Mouse (Mus musculus) hindbrain, postnatal 0 days (tissue): Measurements from ENCODE around the gene Auts2. TPM values are rescaled to one million over a fixed set of nuclear protein-coding genes. Genes with fewer than 3 reads are reported as not detected.

Source experiments
- ATAC-seq: fragments of 200-750 bp; cut with Nextera tagmentation; 2 replicates; pipeline ENCODE4 v1.8.0; 2017; ENCODE audit warnings: mild to moderate bottlenecking, moderate TSS enrichment, moderate library complexity
- DNase-seq: peaks from one replicate; pipeline ENCODE4 v3.0.0-alpha.2; 2015; ENCODE audit warnings: low spot score
- H3K27ac ChIP-seq: fragments of 300-500 bp; sonication (generic); 2 replicates; pipeline ENCODE4 v1.5.1; 2014; ENCODE audit warnings: mild to moderate bottlenecking
- H3K27me3 ChIP-seq: fragments of 300-500 bp; sonication (generic); 2 replicates; pipeline ENCODE4 v1.6.1; 2014; ENCODE audit warnings: low read length, mixed read lengths; ENCODE audit not compliant: insufficient read depth
- H3K36me3 ChIP-seq: fragments of 300-500 bp; sonication (generic); 2 replicates; pipeline ENCODE4 v1.6.1; 2014; ENCODE audit warnings: low read length, mixed read lengths; ENCODE audit not compliant: insufficient read depth
- H3K4me1 ChIP-seq: fragments of 300-500 bp; sonication (generic); 2 replicates; pipeline ENCODE4 v1.6.1; 2014; ENCODE audit warnings: antibody characterized with exemption, low read length, mixed read lengths; ENCODE audit not compliant: insufficient read depth
- H3K4me2 ChIP-seq: fragments of 300-500 bp; sonication (generic); 2 replicates; pipeline ENCODE4 v1.6.1; 2014; ENCODE audit warnings: low read depth, mild to moderate bottlenecking, low read length, moderate library complexity, mixed read lengths
- H3K4me3 ChIP-seq: fragments of 300-500 bp; sonication (generic); 2 replicates; pipeline ENCODE4 v1.5.1; 2014; ENCODE audit warnings: low read length
- H3K9ac ChIP-seq: fragments of 300-500 bp; sonication (generic); replicated peaks from 2 replicates; pipeline ENCODE4 v1.6.1; 2014; ENCODE audit warnings: mild to moderate bottlenecking, low read length, moderate library complexity, mixed read lengths
- H3K9me3 ChIP-seq: fragments of 300-500 bp; sonication (generic); 2 replicates; pipeline ENCODE4 v1.6.1; 2016; ENCODE audit warnings: low read length, mixed read lengths
- CTCF ChIP-seq: IDR thresholded peaks from 2 replicates; pipeline ENCODE4 v1.5.1; 2016; ENCODE audit warnings: antibody characterized with exemption, control low read depth, low read depth
- WGBS: fragments of 180-500 bp; shearing (Covaris S2); extraction: QIAGEN DNeasy Blood & Tissue Kit; methylation state at CpG from one replicate; pipeline ENCODE4 v1.1.7; 2014; 5-methylcytosine and 5-hydroxymethylcytosine counted together
- polyA plus RNA-seq: library from polyadenylated mRNA; unstranded; fragments of >200 nt; fragmentation: Nextera tagmentation; extraction: Ambion mirVana; gene quantifications from 2 replicates; pipeline ENCODE4 v1.2.1, GENCODE M21; 2015
- total RNA-seq: library from RNA; depleted of rRNA; stranded (reverse); fragments of >200 nt; gene quantifications from 2 replicates; pipeline ENCODE4 v1.2.3, GENCODE M21; 2014

The Auts2 gene
- total and polyA plus RNA-seq, 2 experiments from 2014 or later = 39.3 to 54.9 TPM

GRCm38 (mm10) chr5:132438414-132438813, 104.7 kb downstream of the Auts2 start:
- Histone ChIP-seq H3K4me1 (0 out of 2 replicates have a peak, but pooled peaks cover 2% of the 10 kb centered on the region), H3K9ac (no peak overlapping the region), H3K4me2 (no peak overlapping the region), H3K9me3 (no peaks in the 10 kb centered on the region), H3K27me3 (no peaks in the 10 kb centered on the region), H3K4me3 (no peak overlapping the region), H3K27ac (no peak overlapping the region), H3K36me3 (no peaks in the 10 kb centered on the region)
- WGBS = 50% methylated on average over 4 of the region's 4 CpGs
- no peak; the same call in 1 of the 2 replicates for TF ChIP-seq CTCF
- DNase-seq (no peak), ATAC-seq (no peak)

GRCm38 (mm10) chr5:132437994-132438393, 105.2 kb downstream of the Auts2 start:
- Histone ChIP-seq H3K9ac (no peak overlapping the region), H3K36me3 (no peaks in the 10 kb centered on the region), H3K4me2 (no peak overlapping the region), H3K27ac (no peak overlapping the region), H3K9me3 (no peaks in the 10 kb centered on the region), H3K27me3 (no peaks in the 10 kb centered on the region), H3K4me1 (0 out of 2 replicates have a peak, but pooled peaks cover 2% of the 10 kb centered on the region), H3K4me3 (no peak overlapping the region)
- DNase-seq = no peak
- TF ChIP-seq CTCF = peak; percentile 9; the same call in 1 of the 2 replicates
- ATAC-seq = no peak
- 45% methylated on average over 8 of the region's 8 CpGs for WGBS

GRCm38 (mm10) chr5:132437478-132437877, 105.7 kb downstream of the Auts2 start:
- TF ChIP-seq CTCF = no peak

GRCm38 (mm10) chr5:132436901-132437300, 106.2 kb downstream of the Auts2 start:
- 0 out of 2 replicates have a peak, but pooled peaks cover 2% of the 10 kb centered on the region for H3K4me1 ChIP-seq
- no peaks in the 10 kb centered on the region for H3K27me3 ChIP-seq
- ATAC-seq (no peak), DNase-seq (peak; percentile 65)
- H3K4me2 ChIP-seq = no peak overlapping the region
- 44% methylated on average over 1 of the region's 1 CpGs for WGBS
- no peaks in the 10 kb centered on the region for H3K36me3 ChIP-seq
- H3K4me3 ChIP-seq = no peak overlapping the region
- H3K9ac ChIP-seq = no peak overlapping the region
- H3K9me3 ChIP-seq = no peaks in the 10 kb centered on the region
- H3K27ac ChIP-seq = no peak overlapping the region
- TF ChIP-seq CTCF = no peak

More at GRCm38 (mm10) chr5:132437478-132437877, 105.7 kb downstream of the Auts2 start:
- no peak overlapping the region for H3K27ac ChIP-seq
- no peaks in the 10 kb centered on the region for H3K9me3 ChIP-seq
- ATAC-seq (no peak), DNase-seq (no peak)
- H3K36me3 ChIP-seq = no peaks in the 10 kb centered on the region
- H3K4me1 ChIP-seq = 0 out of 2 replicates have a peak, but pooled peaks cover 2% of the 10 kb centered on the region
- no peak overlapping the region for H3K4me2 ChIP-seq
- no peak overlapping the region for H3K9ac ChIP-seq
- no peak overlapping the region for H3K4me3 ChIP-seq
- 86% methylated on average over 8 of the region's 8 CpGs for WGBS
- H3K27me3 ChIP-seq = no peaks in the 10 kb centered on the region

GRCm38 (mm10) chr5:132436473-132436872, 106.7 kb downstream of the Auts2 start:
- ATAC-seq = no peak
- Histone ChIP-seq H3K4me1 (0 out of 2 replicates have a peak, but pooled peaks cover 2% of the 10 kb centered on the region), H3K4me3 (no peak overlapping the region), H3K27ac (no peak overlapping the region), H3K4me2 (no peak overlapping the region), H3K9ac (no peak overlapping the region), H3K9me3 (no peaks in the 10 kb centered on the region), H3K36me3 (no peaks in the 10 kb centered on the region), H3K27me3 (no peaks in the 10 kb centered on the region)
- DNase-seq = no peak
- 97% methylated on average over 2 of the region's 2 CpGs for WGBS
- TF ChIP-seq CTCF = no peak

GRCm38 (mm10) chr5:132435401-132435800, 107.7 kb downstream of the Auts2 start:
- Histone ChIP-seq H3K4me1 (0 out of 2 replicates have a peak, but pooled peaks cover 2% of the 10 kb centered on the region), H3K4me3 (no peak overlapping the region), H3K4me2 (no peak overlapping the region), H3K9ac (no peak overlapping the region), H3K27me3 (no peaks in the 10 kb centered on the region), H3K27ac (no peak overlapping the region), H3K36me3 (no peaks in the 10 kb centered on the region), H3K9me3 (no peaks in the 10 kb centered on the region)
- ATAC-seq (no peak), DNase-seq (no peak)
- TF ChIP-seq CTCF = no peak
- WGBS = 55% methylated on average over 5 of the region's 5 CpGs

- Histone ChIP-seq H3K27me3 (no peaks in the 10 kb centered on the region), H3K36me3 (no peaks in the 10 kb centered on the region), H3K9ac (no peak overlapping the region), H3K4me1 (0 out of 2 replicates have a peak, but pooled peaks cover 2% of the 10 kb centered on the region), H3K4me2 (no peak overlapping the region), H3K4me3 (no peak overlapping the region), H3K27ac (no peak overlapping the region), H3K9me3 (no peaks in the 10 kb centered on the region)
- no peak for TF ChIP-seq CTCF
- WGBS = 83% methylated on average over 6 of the region's 6 CpGs
- ATAC-seq = no peak
- no peak for DNase-seq
Observed at GRCm38 (mm10) chr5:132433377-132434115, 109.6 kb downstream of the Auts2 start.
